Mouse (Mus musculus): ENCODE measurements around the gene Hsf4.

The Hsf4 gene

GRCm38 (mm10) chr8:105305211-105306145 lies 35.9 kb downstream of the Hsf4 start, which contains the start of gene Elmo3:
TSS of gene Elmo3 (plus strand) at chr8:105305601.
- peak; percentile 81 for DNase-seq (ENCODE audit: inconsistent ontology term)

- DNase-seq (ENCODE audit: inconsistent ontology term) = no peak
Observed at GRCm38 (mm10) chr8:105306146-105306691, 36.6 kb downstream of the Hsf4 start.

- no peak for DNase-seq (ENCODE audit: inconsistent ontology term)
Observed at GRCm38 (mm10) chr8:105307670-105308069, 38.1 kb downstream of the Hsf4 start.

GRCm38 (mm10) chr8:105308428-105308827 lies 38.8 kb downstream of the Hsf4 start:
- DNase-seq (ENCODE audit: inconsistent ontology term) = no peak

- DNase-seq (ENCODE audit: inconsistent ontology term) = no peak
Observed at GRCm38 (mm10) chr8:105309142-105309847, 39.7 kb downstream of the Hsf4 start.

- DNase-seq (ENCODE audit: inconsistent ontology term) = no peak
Observed at GRCm38 (mm10) chr8:105310118-105310517, 40.5 kb downstream of the Hsf4 start.

- no peak for DNase-seq (ENCODE audit: inconsistent ontology term)
Observed at GRCm38 (mm10) chr8:105311718-105312117, 42.1 kb downstream of the Hsf4 start.

- no peak for DNase-seq (ENCODE audit: inconsistent ontology term)
Observed at GRCm38 (mm10) chr8:105312891-105313481, 43.4 kb downstream of the Hsf4 start.

- DNase-seq (ENCODE audit: inconsistent ontology term) = no peak
Observed at GRCm38 (mm10) chr8:105313622-105314402, 44.2 kb downstream of the Hsf4 start.

- no peak for DNase-seq (ENCODE audit: inconsistent ontology term)
Observed at GRCm38 (mm10) chr8:105315073-105315769, 45.6 kb downstream of the Hsf4 start.

GRCm38 (mm10) chr8:105317941-105318340 lies 48.3 kb downstream of the Hsf4 start:
- DNase-seq (ENCODE audit: inconsistent ontology term) = no peak

GRCm38 (mm10) chr8:105318662-105319190 lies 49.1 kb downstream of the Hsf4 start:
- no peak for DNase-seq (ENCODE audit: inconsistent ontology term)

GRCm38 (mm10) chr8:105323183-105323582 lies 53.6 kb downstream of the Hsf4 start:
- no peak for DNase-seq (ENCODE audit: inconsistent ontology term)
